Mouse (Mus musculus) embryo, embryonic 10 days (tissue): ENCODE results near the gene Gm21954.

Experiments used
- DNase-seq: peaks from one replicate; pipeline ENCODE4 v3.0.0-alpha.2; 2015; ENCODE audit warnings: low spot score

Gene Gm21954

DNA sequence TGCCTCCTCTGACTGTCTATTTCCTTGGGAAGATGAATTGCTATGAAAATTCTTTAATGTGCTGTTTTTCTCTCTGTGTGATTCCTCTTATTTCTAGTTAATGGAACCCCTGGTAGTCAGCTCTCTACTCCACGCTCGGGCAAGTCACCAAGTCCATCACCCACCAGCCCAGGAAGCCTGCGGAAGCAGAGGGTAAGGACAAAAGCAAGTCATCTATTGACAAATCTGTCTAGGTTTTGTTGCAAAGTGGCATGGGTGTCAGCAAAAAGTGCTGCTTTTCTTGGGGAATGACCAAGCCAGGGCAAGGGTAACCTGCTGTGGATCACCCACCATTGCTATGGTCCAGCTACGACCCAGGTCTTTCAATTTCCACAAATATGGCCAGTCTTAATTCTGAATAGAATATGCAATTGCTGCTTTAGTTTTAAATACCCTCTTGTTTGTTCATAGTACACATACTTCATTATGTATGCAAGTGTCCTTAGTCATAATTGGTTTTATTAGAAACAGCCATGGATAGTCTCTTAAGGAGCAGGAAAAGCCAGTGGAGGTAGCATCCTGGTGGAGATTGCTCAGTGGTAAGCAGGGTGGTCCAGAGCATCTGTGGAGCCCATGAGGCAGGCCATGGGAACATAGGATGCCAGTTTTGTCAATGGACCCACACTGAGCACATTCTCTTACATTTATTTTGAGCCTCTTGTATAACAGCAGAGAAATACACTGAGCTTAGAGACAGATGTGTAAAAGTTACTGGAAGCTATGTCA lies 8.9 kb downstream of the Gm21954 start:
- no peak for DNase-seq

DNA sequence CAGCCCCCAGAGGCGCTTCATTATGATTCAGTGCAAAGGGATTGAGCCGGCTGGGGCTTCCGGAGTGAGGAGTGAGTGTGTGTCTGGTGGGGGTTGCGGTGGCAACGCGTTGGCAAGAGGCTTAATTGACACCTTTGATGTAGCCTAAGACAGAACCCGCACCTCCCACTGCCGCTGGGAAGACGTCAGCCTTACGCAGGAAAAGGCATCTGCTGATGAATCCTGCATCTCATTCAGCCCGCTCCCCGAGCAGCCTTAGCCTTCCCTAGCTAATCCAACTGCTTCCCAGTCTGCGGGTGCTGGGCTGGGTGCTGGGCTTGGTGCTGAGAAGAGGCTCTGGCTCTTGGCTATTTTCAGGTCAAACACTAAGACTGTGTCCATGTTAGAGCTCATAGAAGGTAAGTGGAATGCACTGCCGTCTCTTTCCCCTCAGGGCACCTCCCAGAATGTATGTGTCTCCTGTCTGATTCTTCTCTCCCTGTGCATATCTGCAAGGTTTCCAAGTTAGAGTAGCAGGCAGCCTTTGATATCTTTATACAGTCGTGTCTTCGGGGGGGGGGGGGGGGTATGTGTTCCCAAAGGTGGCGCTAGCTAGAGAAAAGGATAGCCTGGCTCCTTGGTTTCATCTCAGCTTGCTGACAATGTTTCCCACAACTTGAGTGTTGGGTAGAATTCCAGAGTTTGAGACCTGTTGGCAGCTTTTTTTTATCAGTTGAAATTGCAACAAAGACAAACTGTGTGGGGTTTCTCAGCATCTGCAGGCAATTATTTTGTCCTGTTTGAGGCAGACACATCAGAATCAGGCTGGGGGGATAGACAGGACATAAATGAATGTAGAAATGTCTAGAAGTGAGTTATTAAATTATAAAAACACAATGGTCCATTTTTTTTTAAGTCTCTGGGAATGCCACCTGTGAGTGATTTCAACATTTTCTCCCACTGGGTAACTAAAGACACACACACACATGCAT lies 10.0 kb downstream of the Gm21954 start:
- peak; percentile 78 for DNase-seq

DNA sequence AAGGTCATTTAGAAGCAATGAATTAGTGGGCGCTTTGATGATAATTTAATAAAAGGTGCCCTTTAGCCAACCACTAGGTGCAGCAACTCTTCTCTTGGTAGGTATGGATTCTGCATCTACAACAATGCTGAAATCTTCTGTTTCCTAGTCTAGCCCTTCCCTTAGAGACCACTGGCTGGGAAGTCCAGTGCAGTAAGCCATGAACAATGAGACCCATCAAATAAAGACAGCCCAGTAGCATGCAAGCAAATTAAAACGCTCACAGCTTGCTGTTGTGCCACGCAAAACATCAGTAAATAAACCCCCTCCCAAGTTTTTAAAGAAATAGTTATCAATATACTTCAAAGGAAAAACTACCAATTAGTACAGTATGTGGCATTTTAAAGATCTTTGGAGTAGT lies 10.9 kb downstream of the Gm21954 start:
- no peak for DNase-seq

DNA sequence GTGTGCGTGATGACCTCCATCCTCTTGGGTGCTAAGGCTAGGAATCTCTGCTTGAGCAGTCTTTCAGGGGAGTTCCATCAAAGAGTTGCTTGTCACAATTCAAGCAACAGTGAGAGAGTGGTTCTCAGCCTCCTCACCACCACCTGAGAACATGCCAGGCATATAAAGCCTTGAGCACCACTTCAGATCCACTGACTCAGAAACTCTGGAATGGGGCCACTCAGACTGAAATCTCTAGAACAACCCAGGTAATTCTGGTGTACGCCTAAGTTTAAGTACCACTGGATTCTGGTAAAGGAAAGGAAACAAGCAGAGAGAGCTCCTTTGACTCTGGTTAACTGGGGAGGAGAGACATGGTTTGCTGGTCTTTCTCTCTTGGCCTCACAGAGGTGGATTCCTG lies 19.5 kb downstream of the Gm21954 start:
- DNase-seq: no peak

DNA sequence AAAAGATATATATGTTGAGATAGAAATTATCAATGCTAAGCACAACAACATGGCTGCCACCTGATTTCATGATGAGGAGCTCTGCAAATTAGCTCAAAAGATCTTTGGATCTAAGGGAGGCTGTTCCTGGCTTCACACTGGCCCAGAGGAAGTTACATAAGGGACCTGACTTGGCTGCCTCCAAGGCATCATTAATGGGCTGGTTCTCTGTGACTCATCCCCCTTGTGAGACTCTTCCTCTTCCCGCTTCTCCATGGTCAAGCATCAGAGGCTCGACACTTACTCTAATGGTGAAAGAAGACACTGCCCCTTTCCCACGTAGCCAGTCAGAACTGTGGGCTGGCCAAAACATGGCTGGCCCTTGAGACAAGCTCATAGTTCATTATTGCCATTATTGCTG lies 20.1 kb downstream of the Gm21954 start:
- no peak for DNase-seq

DNA sequence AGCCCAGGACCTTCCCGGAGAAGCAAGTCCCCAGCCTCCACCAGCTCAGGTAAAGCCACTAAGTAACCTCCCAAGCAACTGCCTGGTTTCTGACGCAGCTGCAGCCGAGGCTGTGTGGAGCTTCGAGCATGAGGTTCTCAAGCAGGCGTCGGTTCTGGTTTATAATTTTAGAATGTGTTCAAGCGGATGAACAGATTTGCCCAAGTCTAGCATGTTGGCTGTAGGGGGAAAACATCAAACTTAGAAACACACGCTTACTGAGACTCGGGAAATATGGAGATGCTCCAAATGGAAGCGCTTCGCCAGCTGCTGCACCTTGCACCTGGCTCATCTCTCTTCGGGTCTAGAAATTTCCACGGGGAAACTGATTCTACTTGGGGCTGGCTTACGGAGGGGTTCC lies 21.0 kb downstream of the Gm21954 start:
- no peak for DNase-seq

DNA sequence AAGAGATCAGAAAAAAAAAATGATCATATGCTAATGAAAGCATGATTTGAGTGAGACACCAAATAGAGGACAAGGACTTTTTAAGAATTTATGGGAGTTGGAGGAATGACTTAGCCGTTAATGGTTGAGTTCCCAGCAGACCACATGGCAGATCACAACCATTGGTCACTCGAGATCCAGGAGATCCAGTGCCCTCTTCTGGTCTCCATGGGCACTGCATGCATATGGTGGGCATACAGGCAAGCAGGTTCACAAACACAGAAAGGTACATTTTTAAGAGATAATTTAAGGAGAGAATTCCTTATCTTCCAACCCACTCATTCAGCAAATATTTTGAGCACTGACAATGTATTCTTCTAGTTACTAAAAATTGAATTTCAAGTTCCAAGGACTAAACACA lies 22.9 kb downstream of the Gm21954 start:
- no peak for DNase-seq

DNA sequence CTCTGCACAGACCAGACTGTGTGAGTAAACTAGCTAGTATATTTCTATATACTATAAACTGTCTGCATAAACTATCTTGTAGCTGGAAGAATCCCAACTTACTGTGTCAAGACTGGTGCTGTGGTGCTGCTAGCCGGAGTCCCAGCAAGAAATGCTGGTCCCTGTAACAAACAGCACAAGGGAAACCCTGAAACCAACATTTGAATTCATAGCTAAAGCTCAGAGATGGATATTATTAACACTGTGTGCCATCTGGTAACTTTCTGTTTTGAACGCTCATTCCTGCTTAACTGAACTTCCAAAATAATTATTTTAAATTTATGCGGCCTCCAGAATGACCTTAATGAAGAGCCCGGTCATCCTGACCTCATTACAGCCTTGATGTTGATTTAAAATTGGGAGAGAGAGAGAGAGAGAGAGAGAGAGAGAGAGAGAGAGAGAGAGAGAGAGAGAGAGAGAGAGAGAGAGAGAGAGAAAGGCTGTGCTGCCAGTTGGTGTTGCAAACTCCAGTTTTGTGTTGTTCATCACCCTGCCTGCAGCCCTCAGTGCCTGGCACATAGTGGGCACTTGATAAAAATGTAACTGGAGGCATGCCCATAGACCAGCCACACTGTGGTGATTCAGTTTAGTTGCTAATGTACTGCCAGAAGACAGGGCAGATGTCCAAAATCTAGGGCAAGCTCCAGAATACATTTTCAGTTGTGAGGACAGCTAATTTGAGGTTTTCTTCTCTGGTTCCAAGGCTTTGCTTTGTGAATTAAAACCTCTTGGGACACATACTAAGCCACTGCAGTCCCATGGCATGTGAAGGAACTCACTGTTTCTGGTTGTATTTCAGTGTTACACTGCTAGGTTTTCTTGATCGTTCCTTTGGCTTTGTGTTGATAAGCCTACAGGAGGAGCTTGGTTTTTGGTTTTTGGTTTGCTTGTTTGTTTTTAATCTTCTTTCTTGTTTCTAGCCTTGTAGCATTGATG lies 24.2 kb downstream of the Gm21954 start:
- no peak for DNase-seq

DNA sequence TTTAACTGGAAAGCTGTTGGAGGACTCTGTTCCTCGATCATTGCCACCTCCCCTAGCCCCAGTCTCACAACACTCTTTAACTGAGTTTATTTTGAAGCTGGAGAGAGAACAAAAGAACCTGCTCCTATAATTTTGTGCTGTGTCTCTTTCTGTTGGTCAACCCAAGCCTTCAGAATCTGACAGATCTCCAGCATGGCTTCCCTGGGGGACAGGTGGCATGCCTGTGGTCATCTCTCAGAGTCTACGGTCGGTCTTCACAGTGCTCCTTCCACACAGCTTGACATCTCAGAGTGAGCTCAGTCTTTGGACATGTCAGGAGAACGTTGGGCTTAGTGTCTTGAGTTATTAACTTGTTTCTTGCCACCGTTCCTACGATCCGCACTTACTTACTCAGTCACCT lies 25.3 kb downstream of the Gm21954 start:
- no peak for DNase-seq

DNA sequence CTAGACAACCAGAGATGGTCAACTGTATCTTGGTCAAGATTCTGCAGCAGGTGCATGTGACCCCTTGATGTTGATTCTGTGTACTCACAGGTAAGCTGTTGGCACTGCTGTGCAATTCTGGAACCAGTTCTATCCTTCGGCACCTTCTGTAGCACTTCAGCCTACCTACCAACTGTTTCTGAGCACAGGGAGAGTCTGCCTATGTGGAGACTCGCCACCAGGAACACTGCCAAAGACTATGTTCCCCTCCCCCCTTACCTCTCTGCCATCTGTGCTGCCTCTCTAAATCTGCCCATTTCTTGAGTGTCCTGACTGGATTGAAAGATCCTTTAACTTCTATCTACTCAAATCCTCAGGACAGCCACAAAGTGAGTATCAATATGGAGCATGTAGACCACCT lies 28.3 kb downstream of the Gm21954 start:
- DNase-seq: no peak

DNA sequence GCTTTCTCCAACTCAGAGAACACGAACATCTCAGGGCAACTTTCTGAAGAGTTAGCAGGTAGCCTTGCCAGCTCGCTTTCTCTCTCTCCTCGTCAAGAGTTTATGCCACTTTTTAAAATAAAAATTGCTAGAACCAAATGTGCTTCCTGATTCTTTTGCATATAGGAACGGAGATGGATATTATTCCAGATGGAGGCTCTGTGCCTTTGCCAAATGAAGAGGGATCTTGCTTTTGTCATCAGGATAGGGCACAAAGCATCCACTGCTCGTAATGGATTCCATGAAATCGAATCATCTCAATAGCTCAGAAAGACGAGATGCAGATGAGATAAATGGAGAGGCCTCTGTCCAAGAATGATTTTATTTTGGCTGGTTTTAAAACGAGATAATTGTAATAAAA lies 28.7 kb downstream of the Gm21954 start:
- no peak for DNase-seq

DNA sequence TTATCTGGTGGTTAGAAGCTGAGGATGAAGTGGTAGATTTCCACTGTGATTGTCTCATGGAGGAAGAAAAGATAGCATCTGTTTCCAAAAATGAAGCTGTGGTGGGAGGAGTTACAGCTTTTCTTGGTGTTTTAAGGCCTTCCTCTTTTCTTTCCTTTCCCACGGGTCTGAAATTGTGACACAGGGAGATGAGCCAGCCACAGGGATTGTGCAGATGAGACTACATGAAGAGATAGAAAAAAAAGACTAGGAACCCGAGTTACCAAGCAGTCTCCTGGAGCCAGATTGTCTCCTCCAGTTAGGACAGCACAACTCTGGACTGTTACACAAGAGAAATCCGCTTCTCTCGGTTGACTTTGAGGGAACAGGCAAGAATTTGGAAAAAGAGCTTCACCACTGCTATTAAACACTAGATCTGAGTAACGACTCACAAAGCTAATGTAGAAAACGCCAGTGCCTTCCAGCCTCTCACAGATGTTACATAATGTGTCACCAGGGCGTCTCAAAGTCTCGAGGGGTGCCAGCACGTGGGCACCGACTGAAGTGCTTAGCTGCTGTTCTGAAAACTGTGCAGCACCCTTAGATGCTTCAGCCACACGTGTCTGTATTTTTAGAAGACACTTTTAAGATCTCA lies 29.9 kb downstream of the Gm21954 start:
- no peak for DNase-seq

DNA sequence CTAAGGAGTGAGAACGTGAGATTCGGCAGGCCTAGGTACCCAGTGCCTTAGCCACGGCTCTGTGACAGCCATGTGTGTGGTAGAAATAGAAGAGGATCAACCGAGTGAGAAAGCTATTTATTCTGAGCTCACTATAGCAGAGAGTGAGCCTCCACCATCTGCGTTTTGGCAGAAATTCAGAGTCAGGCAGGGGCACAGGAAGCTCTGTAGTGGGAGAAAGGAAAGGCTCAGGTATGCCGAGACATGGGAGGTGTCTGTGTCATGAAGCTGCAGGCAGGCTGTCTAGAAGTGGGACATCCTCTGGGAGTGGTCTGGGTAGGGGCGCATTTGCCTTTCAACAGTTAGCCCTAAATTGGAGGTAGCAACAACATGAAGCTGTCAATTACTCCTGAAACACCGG lies 31.7 kb downstream of the Gm21954 start:
- no peak for DNase-seq

DNA sequence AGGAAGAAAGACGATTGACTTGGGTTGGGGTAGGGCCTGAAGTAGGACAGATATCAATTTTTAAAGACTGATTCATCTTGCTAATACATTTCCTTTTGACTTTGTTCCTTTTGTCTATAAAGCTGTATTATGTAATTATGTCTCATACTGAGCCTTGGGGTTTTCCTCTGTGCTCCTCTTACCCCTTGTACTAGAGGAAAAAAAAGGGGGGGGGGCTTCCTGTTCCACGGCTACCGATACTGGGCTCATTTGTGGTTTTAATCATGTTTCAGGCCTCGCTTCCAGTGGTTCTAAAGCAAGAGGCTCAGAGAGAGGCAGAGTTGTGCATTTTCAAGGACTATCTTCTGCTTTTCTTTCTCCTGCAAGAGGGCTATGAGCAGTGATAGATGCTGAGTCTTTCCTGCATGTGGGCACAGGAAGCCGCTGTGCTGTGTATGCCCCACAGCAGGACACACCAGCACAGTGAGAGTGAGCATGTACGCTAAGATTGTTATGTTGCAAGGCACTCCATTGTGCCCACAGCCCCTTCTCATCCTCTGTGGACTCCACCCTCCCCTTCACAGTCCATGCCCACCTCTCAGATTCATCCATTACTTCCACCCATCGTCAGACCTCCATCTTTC lies 33.1 kb downstream of the Gm21954 start:
- DNase-seq: no peak

DNA sequence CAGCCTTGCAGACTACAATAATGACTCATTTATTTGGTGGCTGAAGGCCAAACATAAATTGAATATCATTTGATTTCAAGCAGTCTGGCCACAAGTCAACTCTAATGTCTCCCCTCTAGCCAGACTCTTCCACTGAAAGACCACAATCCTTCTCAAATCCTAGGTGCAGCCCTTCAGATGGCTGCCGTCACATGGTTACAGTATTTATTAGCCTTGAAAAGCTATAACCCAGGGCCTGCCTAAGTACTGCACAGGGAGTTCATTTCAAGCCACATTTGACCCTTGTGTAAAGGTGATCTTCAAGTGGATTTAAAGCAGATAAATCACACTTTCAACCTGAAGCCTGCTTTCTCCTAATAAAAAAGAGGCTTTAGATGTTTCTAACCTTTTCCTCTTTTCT lies 37.7 kb downstream of the Gm21954 start:
- DNase-seq: no peak

DNA sequence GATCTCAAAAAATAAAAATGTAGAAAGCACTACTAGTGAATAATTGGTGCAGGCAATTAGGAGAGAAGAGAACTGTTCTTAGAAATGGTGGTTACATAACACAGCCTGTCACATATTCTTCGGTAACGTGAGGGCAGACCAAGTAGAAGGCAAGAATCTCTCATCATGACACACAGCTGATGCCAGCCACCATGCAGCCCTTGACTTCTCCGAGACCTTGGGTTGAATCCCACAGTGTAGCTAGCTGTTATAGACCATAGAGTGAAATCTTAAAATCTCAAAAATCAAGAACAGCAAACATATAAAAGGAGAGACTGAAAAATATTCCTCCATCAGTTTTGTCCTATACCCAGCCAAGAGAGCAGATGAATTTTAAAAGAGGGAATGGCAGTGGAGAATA lies 40.8 kb downstream of the Gm21954 start:
- DNase-seq: no peak

DNA sequence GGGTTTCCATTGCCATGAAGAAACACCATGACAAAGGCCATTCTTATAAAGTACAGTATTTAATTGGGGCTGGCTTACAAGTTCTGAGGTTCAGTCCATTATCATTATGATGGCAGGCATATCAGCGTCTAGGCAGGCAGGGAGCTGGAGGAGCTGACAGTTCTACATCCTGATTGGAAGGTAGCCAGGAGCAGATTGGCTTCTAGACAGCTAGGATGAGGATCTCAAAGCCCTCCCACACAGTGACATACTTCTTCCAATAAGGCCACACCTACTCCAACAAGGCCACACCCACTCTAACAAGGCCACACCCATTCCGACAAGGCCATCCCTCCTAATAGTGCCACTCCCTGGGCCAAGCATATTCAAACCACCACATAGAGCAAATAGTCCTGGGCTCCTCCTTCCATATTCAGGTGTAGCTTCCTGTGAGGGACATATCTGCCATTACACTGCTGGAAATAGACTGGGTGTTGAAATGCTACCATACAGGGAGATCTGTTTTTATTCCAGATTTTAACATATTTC lies 41.9 kb downstream of the Gm21954 start:
- no peak for DNase-seq

DNA sequence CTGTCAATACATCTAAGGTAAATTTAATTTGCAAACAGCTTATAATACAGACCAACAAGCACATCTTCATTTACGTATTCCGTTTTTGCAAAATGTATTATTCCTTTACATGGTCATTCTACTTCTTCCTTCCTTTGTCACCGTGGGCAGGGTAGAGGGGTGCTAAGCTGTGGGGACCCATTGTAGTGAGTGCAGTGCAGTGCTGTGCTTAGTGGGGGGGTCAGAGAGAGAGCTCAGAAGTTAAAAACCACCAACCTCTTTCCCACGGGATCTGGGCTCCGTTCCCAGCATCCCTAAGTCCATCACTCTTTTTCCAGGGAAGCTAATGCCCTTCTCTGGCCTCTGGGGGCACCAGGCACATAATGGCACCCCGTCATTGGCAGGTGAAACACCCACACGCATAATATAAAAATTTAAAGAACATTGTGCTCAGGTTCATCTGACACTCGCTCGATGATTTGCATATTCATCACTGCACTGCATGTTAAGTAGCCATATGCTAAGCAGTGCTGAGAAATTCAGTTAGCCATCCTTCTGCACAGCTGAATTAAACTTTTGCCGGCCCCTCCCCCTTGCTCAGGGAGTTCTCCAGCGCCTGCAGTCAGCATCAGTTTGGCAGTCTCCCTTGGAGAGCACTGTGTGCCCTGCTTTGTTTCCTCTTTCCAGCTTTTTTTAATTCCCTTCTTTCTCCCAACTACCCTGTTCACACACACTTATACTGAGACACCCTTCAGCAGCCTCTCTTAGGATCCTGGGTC lies 48.2 kb downstream of the Gm21954 start:
- no peak for DNase-seq

DNA sequence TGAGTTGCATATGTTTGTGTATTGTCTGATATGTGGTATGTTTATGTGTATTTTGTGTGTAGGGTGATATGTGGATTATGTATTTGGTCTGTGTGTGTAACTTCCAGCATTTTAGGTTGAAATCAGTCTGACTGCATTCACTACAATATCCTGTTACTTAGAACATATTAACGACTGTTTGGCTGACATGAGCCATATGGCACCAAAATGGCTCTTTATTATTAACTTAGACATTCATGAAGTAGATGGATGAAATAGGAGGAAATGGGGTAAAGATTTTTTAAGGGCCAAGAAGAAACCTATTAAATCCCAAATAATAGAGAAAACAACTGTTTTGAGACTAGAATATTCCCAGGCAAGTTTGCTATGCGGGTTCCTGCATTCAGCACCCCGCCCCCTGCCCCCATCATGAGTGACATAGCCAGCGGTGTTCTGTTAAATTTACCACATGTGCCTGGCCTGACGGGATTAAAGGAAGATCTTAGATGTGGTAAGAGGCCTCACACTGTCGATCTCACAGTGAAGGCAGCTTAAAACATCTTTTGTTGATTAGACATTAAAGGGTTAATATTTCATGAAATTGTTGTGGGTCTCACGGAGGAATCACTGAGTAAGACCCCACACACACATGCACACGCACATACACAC lies 51.5 kb downstream of the Gm21954 start:
- DNase-seq: no peak

DNA sequence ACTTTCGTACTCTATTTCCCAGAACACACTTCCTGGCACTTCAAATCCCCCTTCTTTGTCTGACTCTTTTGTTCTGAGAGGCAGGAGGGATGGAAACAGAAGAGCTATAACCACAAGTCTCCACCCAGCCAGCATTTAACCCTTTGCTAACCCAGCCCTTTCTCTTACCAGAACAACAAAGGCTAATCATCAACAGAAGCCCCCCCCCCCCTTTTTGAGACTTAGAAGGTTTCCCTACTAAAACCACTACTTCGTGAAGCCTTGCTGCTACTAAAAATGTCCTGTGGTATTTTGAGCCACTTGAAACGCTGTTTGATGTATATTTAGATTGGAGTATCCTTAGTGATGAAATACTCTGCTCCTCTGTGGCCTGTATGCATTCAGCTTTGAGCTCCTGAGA lies 52.7 kb downstream of the Gm21954 start:
- peak; percentile 32 for DNase-seq
